Mouse (Mus musculus) lung, embryonic 16.5 days (tissue): ENCODE data around the gene Ptpn23. TPM values are rescaled to one million over a fixed set of nuclear protein-coding genes. Genes with fewer than 3 reads are reported as not detected.
"Not testable (repeated sequence)": the region's sequence is repeated elsewhere in the genome, so short reads cannot be mapped to it uniquely, and the experiment has no call there.

Source experiments
- ATAC-seq: fragments of 200-750 bp; cut with Nextera tagmentation; 2 replicates; pipeline ENCODE4 v1.8.0; 2017; ENCODE audit warnings: low read depth, mild to moderate bottlenecking, moderate library complexity
- H3K27ac ChIP-seq: fragments of 300-500 bp; sonication (generic); 2 replicates; pipeline ENCODE4 v1.5.1; 2014; ENCODE audit warnings: mild to moderate bottlenecking, control low read depth, low read length
- H3K27me3 ChIP-seq: fragments of 300-500 bp; sonication (generic); 2 replicates; pipeline ENCODE4 v1.6.1; 2014; ENCODE audit warnings: low read depth, low read length, mixed read lengths; ENCODE audit not compliant: control insufficient read depth, insufficient read depth
- H3K36me3 ChIP-seq: fragments of 300-500 bp; sonication (generic); 2 replicates; pipeline ENCODE4 v1.6.1; 2014; ENCODE audit warnings: low read length; ENCODE audit not compliant: control insufficient read depth, insufficient read depth
- H3K4me1 ChIP-seq: fragments of 300-500 bp; sonication (generic); replicated peaks from 2 replicates; pipeline ENCODE4 v1.6.1; 2014; ENCODE audit warnings: low read length, mixed read lengths; ENCODE audit not compliant: control insufficient read depth, insufficient read depth
- H3K4me2 ChIP-seq: fragments of 300-500 bp; sonication (generic); 2 replicates; pipeline ENCODE4 v1.6.1; 2014; ENCODE audit warnings: low read depth, low read length, control low read depth
- H3K4me3 ChIP-seq: fragments of 300-500 bp; sonication (generic); 2 replicates; pipeline ENCODE4 v1.5.1; 2014; ENCODE audit warnings: mild to moderate bottlenecking, low read length, control low read depth
- H3K9ac ChIP-seq: fragments of 300-500 bp; sonication (generic); 2 replicates; pipeline ENCODE4 v1.6.1; 2014; ENCODE audit warnings: low read length, control low read depth
- H3K9me3 ChIP-seq: fragments of 300-500 bp; sonication (generic); 2 replicates; pipeline ENCODE4 v1.6.1; 2016; ENCODE audit warnings: low read length; ENCODE audit not compliant: control insufficient read depth
- WGBS: fragments of 180-500 bp; shearing (Covaris S2); extraction: QIAGEN DNeasy Blood & Tissue Kit; methylation state at CpG from one replicate; pipeline ENCODE4 v1.1.7; 2014; 5-methylcytosine and 5-hydroxymethylcytosine counted together
- polyA plus RNA-seq: library from polyadenylated mRNA; unstranded; fragments of >200 nt; fragmentation: Nextera tagmentation; extraction: Ambion mirVana; gene quantifications from 2 replicates; pipeline ENCODE4 v1.2.1, GENCODE M21; 2015

The Ptpn23 gene
- polyA plus RNA-seq, 1 experiment from 2014 or later, result 12.2 TPM

- H3K4me3 ChIP-seq, result no peak within 1 kb of the TSS
- 82% methylated on average over 12 of the region's 12 CpGs for WGBS
Measured at GRCm38 (mm10) chr9:110419511-110420112, 11.6 kb upstream of the Ptpn23 start, which contains the start of gene Ngp. Gene Ngp, plus strand, starts transcription at chr9:110419747.

GRCm38 (mm10) chr9:110413785-110414184 lies 5.8 kb upstream of the Ptpn23 start:
- 42% methylated on average over 9 of the region's 9 CpGs for WGBS
- no peak overlapping the region for H3K9ac ChIP-seq
- no peak overlapping the region for H3K27ac ChIP-seq
- ATAC-seq, result peak; percentile 73
- H3K9me3 ChIP-seq, result no peaks in the 10 kb centered on the region
- no peak overlapping the region for H3K4me2 ChIP-seq
- H3K4me3 ChIP-seq, result no peak overlapping the region
- H3K27me3 ChIP-seq, result no peaks in the 10 kb centered on the region
- H3K4me1 ChIP-seq, result peaks cover 11% of the 10 kb centered on the region
- H3K36me3 ChIP-seq, result no peaks in the 10 kb centered on the region

More at GRCm38 (mm10) chr9:110419511-110420112, 11.6 kb upstream of the Ptpn23 start, which contains the start of gene Ngp:
- ATAC-seq, result no peak
- Histone ChIP-seq H3K4me1 (no peaks in the 10 kb centered on the region), H3K9ac (no peak within 1 kb of the TSS), H3K4me2 (no peak within 1 kb of the TSS), H3K27ac (no peak within 1 kb of the TSS), H3K27me3 (no peaks in the 10 kb centered on the region), H3K36me3 (no peaks in the 10 kb centered on the region), H3K9me3 (no peaks in the 10 kb centered on the region)

GRCm38 (mm10) chr9:110412926-110413325 lies 4.9 kb upstream of the Ptpn23 start:
- no peak overlapping the region for H3K4me3 ChIP-seq
- peaks cover 14% of the 10 kb centered on the region for H3K4me1 ChIP-seq
- H3K36me3 ChIP-seq, result no peaks in the 10 kb centered on the region
- no peak overlapping the region for H3K4me2 ChIP-seq
- peak overlapping the region; percentile 31; the same call in 1 of the 2 replicates for H3K9ac ChIP-seq
- no peak overlapping the region for H3K27ac ChIP-seq
- no peaks in the 10 kb centered on the region for H3K27me3 ChIP-seq
- 53% methylated on average over 7 of the region's 7 CpGs for WGBS
- H3K9me3 ChIP-seq, result no peaks in the 10 kb centered on the region
- ATAC-seq, result no peak

GRCm38 (mm10) chr9:110410908-110411887 lies 3.2 kb upstream of the Ptpn23 start:
- H3K27ac ChIP-seq, result no peak overlapping the region
- no peaks in the 10 kb centered on the region for H3K9me3 ChIP-seq
- WGBS, result 30% methylated on average over 6 of the region's 6 CpGs
- H3K9ac ChIP-seq, result no peak overlapping the region
- H3K4me1 ChIP-seq, result peaks cover 21% of the 10 kb centered on the region
- ATAC-seq, result peak; percentile 18; the same call in 1 of the 2 replicates
- no peak overlapping the region for H3K4me2 ChIP-seq
- H3K36me3 ChIP-seq, result no peaks in the 10 kb centered on the region
- no peak overlapping the region for H3K4me3 ChIP-seq
- no peaks in the 10 kb centered on the region for H3K27me3 ChIP-seq

- ATAC-seq, result peak; percentile 56
- H3K36me3 ChIP-seq, result no peaks in the 10 kb centered on the region
Measured at GRCm38 (mm10) chr9:110407311-110408098, 508 bp downstream of the Ptpn23 start.

GRCm38 (mm10) chr9:110403240-110403639 lies 4.8 kb downstream of the Ptpn23 start:
- H3K9ac ChIP-seq, H3K4me2 ChIP-seq, H3K27ac ChIP-seq, ATAC-seq, H3K4me1 ChIP-seq, H3K4me3 ChIP-seq, H3K9me3 ChIP-seq, H3K36me3 ChIP-seq, H3K27me3 ChIP-seq: not testable (repeated sequence)
- WGBS, result 76% methylated on average over 4 of the region's 4 CpGs

More at GRCm38 (mm10) chr9:110407311-110408098, 508 bp downstream of the Ptpn23 start:
- Histone ChIP-seq H3K4me2 (peak overlapping the region; percentile 92), H3K4me1 (peaks cover 12% of the 10 kb centered on the region), H3K27ac (peak overlapping the region; percentile 66), H3K27me3 (no peaks in the 10 kb centered on the region), H3K9ac (peak overlapping the region; percentile 96), H3K4me3 (peak overlapping the region; percentile 98), H3K9me3 (no peaks in the 10 kb centered on the region)
- 2% methylated on average over 41 of the region's 41 CpGs for WGBS

GRCm38 (mm10) chr9:110402731-110403130 lies 5.3 kb downstream of the Ptpn23 start:
- Histone ChIP-seq H3K9ac (no peak overlapping the region), H3K36me3 (no peaks in the 10 kb centered on the region), H3K4me2 (no peak overlapping the region), H3K4me3 (no peak overlapping the region), H3K27ac (no peak overlapping the region), H3K4me1 (peaks cover 7% of the 10 kb centered on the region), H3K27me3 (no peaks in the 10 kb centered on the region), H3K9me3 (no peaks in the 10 kb centered on the region)
- WGBS, result 94% methylated on average over 2 of the region's 2 CpGs
- ATAC-seq, result no peak

- H3K27me3 ChIP-seq, result no peaks in the 10 kb centered on the region
- H3K4me3 ChIP-seq, result no peak overlapping the region
- H3K4me2 ChIP-seq, result no peak overlapping the region
- ATAC-seq, result peak; percentile 34; the same call in 1 of the 2 replicates
- no peak overlapping the region for H3K27ac ChIP-seq
- no peak overlapping the region for H3K9ac ChIP-seq
- WGBS, result 66% methylated on average over 5 of the region's 5 CpGs
- H3K4me1 ChIP-seq, result no peaks in the 10 kb centered on the region
- H3K36me3 ChIP-seq, result peaks cover 3% of the 10 kb centered on the region; the same call in 1 of the 2 replicates
- H3K9me3 ChIP-seq, result no peaks in the 10 kb centered on the region
Measured at GRCm38 (mm10) chr9:110400650-110401049, 7.4 kb downstream of the Ptpn23 start.
